Mouse (Mus musculus) bone marrow macrophage, adult 2 months (primary cell): ENCODE data around the gene Sox11. TPM values are rescaled to one million over a fixed set of nuclear protein-coding genes. Genes with fewer than 3 reads are reported as not detected.

Experiments used
- H3K27ac ChIP-seq: 2 replicates; pipeline ENCODE4 v1.5.1; 2012; ENCODE audit warnings: low read depth, low read length; ENCODE audit not compliant: insufficient read depth
- H3K4me1 ChIP-seq: 2 replicates; pipeline ENCODE4 v1.6.1; 2012; ENCODE audit warnings: low read length; ENCODE audit not compliant: control insufficient read depth, insufficient read depth
- H3K4me3 ChIP-seq: 2 replicates; pipeline ENCODE4 v1.5.1; 2012; ENCODE audit warnings: mild to moderate bottlenecking, low read length, moderate library complexity; ENCODE audit not compliant: insufficient read depth
- CTCF ChIP-seq: IDR thresholded peaks from 2 replicates; pipeline ENCODE4 v1.5.1; 2012; ENCODE audit warnings: low read depth, mild to moderate bottlenecking, low read length, moderate library complexity
- POLR2A ChIP-seq: IDR thresholded peaks from 2 replicates; pipeline ENCODE4 v1.6.1; 2012; ENCODE audit warnings: mild to moderate bottlenecking, low read depth, low read length, borderline replicate concordance
- polyA plus RNA-seq: library from polyadenylated mRNA; stranded (reverse); fragments of >200 nt; gene quantifications from 2 replicates; pipeline ENCODE4 v1.2.4, GENCODE M21; 2012; ENCODE audit not compliant: missing spikeins, insufficient read depth, insufficient read length

Gene Sox11
- polyA plus RNA-seq, 1 experiment = not detected

DNA sequence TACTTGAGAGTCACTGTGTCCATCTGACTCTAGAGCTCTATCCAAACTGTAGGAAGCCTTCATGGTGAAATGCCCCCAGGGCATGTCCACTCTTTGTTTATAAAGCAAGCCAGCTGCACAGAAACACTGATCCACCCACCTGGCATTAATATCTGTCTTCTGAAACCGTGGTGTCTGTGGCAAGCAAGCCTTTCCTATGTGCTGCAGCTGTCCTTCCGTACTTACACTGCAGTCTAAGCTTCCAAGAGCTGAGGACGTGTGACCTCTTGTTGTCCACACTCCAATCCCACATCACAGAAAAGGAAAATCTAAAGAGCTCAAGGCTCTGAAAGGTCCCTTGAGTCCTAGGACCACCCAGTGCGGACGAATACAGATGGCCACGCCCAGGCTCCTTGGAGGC, 32.4 kb downstream of the Sox11 start:
- H3K4me1 ChIP-seq = no peaks in the 10 kb centered on the region
- H3K27ac ChIP-seq = no peak overlapping the region
- TF ChIP-seq POLR2A = no peak
- no peak for TF ChIP-seq CTCF
- no peak overlapping the region for H3K4me3 ChIP-seq

GRCm38 (mm10) chr12:27304713-27305437, 37.5 kb downstream of the Sox11 start:
- TF ChIP-seq POLR2A (no peak), CTCF (no peak)
- Histone ChIP-seq H3K4me1 (no peaks in the 10 kb centered on the region), H3K27ac (no peak overlapping the region), H3K4me3 (no peak overlapping the region)

DNA sequence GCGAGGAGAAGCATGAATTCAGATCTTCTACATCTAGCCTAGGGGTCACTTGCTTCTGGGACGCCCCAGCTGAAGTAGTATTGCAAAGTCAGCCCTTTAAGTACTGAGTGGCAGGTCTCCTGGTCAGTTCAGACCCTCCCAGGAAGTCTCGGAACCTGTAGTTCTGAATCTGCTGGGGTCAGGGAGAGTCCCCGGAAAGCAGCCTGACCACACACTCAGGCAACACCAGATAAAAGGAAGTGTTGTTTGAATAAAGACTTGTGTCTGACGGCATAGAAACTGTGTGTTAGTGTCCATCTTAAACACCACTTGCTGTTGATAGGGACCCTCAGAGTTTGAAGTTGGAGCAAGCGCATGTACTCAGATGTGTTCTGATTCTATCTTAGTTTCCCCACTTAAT, 39.2 kb downstream of the Sox11 start:
- H3K27ac ChIP-seq = no peak overlapping the region
- TF ChIP-seq POLR2A = no peak
- no peak for TF ChIP-seq CTCF
- H3K4me1 ChIP-seq = no peaks in the 10 kb centered on the region
- no peak overlapping the region for H3K4me3 ChIP-seq

GRCm38 (mm10) chr12:27298721-27299120, 43.7 kb downstream of the Sox11 start:
- no peak overlapping the region for H3K27ac ChIP-seq
- H3K4me3 ChIP-seq = no peak overlapping the region
- TF ChIP-seq CTCF (no peak), POLR2A (no peak)
- H3K4me1 ChIP-seq = no peaks in the 10 kb centered on the region

DNA sequence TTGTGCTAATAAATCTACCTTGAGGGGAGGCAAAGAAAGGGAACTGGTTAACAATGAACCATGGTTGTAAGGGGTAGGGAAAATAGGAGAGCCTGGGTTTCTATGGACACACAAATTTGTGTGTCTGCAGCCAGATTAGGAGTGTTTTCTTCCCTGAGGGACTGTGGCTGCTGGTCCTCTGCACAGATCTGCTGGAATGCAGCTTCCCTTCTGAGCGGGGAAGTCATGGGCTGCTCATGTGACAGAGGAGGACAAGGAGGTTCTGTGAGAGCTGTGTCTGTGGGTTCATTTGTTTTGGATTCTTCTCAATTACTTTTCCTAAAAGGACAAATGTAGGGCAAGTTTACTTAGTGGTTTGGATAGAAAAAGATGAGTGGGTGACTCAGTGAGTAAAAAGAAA, 48.2 kb downstream of the Sox11 start:
- no peak overlapping the region for H3K4me3 ChIP-seq
- TF ChIP-seq POLR2A = no peak
- no peak for TF ChIP-seq CTCF
- H3K4me1 ChIP-seq = no peaks in the 10 kb centered on the region
- H3K27ac ChIP-seq = no peak overlapping the region

DNA sequence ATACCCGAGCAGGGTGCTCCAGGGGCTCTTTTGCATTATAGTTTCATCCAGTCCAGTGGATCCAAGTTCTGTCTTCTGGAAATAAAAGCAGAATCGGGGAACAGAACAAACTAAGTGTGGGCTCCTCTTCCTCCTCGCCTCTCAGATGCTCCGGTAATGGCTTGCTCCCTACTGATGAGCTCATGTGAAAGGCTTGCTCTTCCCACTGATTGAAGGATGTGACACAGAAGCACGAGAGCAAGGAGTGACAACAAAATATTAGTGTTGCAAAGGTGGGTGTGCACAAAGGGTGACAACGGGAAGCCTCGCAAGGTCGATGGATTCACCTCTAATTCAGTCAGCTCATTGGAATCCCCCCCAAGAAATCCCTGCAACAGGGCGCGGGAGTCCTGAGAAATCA, 48.6 kb downstream of the Sox11 start:
- Histone ChIP-seq H3K4me1 (no peaks in the 10 kb centered on the region), H3K27ac (no peak overlapping the region)
- no peak for TF ChIP-seq CTCF
- no peak for TF ChIP-seq POLR2A

GRCm38 (mm10) chr12:27293208-27293607, 49.2 kb downstream of the Sox11 start:
- Histone ChIP-seq H3K27ac (no peak overlapping the region), H3K4me3 (no peak overlapping the region), H3K4me1 (no peaks in the 10 kb centered on the region)
- no peak for TF ChIP-seq POLR2A
- TF ChIP-seq CTCF = no peak

More for the DNA sequence above, 48.6 kb downstream of the Sox11 start:
- H3K4me3 ChIP-seq = no peak overlapping the region
